Mouse (Mus musculus) gastrocnemius, postnatal 10 days (tissue): ENCODE data around the gene Stoml2. TPM values are rescaled to one million over a fixed set of nuclear protein-coding genes. Genes with fewer than 3 reads are reported as not detected.
"Not testable (repeated sequence)": the region's sequence is repeated elsewhere in the genome, so short reads cannot be mapped to it uniquely, and the experiment has no call there.

Experiments
- DNase-seq: peaks from one replicate; pipeline ENCODE4 v3.0.0; 2021; ENCODE audit warnings: mixed read lengths
- total RNA-seq, 2 experiments: library from RNA; stranded (reverse); gene quantifications; 2 replicates each; pipeline ENCODE4 v1.2.3; 2021

The Stoml2 gene
- total RNA-seq, 2 experiments from 2014 or later = 81.8 to 84.3 TPM

DNA sequence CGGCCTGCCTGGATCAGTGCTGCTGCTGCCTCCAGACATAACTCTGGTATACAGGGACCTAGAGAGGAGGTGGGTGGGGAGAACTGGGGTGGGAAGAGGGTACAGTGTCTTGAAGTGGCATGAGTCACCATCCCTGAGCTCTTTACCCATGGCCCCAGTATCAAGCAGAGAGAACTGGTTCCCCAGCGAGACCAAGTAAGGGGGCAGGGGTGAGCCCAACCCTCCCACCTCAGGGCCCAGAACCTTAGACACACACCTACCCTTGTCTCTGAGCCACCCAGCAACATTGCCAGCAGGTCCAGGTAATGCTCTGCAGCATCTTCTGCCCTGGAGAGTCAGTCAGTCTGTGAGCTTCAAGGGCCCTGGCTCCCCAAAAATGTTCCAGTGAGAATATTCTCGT lies 26.6 kb downstream of the Stoml2 start:
- no peak for DNase-seq

DNA sequence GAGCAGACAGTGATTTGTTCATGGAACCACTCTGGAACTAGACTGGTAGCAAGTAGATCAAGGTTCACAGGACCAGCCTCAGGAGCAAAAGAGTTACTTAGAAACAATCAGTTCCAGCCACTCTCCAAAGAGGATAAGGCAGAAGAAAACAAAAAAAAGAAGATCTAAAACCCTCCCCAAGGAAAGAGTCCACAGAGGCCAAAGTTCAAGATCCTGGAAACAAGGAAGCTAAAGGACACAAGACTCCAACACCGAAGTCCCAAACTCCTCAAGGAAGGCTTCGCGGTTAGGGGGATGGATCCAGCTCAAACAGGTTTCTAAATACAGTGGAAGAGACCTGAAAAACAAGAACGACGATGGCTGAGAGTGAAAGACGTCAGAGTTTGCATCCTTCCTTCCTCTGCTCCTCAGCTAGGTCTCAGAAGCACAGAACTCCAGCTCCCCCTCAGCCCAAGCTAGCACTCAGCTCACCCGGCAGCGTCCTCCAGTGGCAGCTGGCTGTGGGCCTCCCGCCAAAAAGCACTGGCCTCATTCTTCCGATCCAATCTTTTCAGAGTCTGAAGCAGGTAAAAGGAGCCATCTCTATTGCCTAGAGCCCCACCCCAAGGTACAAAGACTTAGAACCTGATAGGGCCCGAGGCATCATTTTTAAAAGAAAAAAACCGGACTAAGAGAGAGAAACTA lies 28.6 kb downstream of the Stoml2 start:
- DNase-seq = peak; percentile 31

DNA sequence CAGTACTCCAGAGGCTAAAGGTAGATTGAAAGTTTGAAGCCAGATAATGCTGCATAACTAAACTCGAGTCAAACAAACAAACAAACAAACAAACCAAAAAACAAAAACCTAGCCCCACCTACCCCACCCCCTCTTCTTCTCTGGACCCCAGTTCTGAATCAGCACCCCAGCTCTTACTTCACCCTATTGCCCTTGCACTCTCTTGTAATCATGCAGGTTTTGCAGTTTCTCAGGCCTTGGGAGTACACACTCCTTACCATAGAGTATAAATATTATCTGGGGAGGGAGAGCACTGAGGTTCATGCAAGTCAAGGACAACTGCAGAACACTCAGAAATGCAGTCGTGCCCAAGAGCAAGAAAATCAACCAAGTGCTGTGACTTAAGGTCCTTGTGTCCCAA lies 30.2 kb downstream of the Stoml2 start:
- no peak for DNase-seq

DNA sequence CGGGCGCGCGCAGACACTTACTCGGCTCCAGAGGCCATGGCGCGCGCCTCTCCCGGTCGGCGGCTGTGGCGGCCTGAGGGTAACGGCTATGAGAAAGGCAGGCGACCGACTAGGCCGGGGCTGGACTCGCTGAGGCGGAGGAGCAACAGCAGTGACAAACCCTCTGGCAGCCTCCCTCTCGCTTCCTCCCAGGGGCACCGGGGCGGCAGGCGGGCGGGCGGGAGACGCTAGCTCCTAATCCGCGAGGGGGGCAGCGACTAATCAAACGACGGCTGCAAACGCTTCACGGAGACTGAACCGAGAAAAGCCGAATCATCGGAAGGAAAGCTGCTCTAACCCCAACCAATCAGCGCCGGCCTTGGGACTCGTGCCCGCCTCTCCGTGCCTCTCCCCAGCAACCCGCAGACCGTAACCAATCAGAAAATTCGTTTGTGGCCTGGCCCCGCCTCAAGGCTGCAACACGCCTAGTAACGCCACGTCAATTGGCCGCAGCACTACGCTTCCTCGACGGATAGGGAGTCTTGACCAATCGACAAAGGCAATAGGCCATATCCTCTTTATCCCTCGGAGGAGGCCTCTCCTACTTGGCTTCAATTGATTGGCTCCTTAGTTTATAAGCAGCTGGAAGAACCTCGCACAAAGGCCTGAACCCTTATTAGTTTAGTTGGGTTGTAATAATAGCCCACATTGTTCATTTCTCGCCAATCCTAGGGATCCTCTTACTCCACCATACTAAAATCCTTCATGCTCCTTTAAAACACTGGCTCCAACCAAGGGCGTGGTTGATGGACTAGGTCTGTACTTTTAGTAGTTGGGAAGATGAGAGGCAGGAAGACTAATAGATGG lies 31.1 kb downstream of the Stoml2 start, which contains the start of gene Vcp:
Vcp (minus strand) TSS at position 367 of the 846 bp plus-strand sequence.
- DNase-seq = peak; percentile 99

DNA sequence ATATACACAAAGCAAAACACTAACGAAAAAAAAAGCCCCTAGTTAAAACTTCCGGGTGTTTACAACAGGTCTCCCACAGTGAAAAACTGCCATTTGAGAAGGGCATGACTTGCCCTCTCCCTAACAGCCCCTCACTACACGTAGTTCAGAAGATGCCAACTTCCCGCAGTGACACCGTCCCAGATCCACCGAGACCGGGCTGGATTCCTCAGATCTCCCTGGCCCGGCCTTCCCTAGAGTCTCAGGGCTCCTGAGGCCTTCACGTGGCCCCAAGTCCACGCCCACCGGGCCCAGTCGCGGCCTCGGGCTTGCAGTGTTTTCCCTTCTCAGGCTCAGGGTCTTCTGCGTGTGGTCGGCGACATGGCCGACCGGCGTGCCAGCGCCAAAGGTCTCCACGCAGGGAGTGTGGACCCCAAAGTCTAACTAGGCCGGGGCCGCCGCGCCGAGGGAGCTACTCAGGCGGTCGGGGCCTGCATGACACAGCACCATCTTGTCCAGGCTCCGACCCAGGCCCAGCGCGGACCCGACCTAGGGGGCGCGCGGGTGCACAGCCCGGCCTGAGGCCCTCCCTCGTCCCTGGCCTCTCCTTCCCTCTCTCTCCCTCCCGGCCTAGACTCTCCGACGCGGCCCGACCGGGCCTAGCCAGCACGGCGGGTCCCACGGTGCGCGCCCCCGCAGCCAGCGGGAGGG lies 31.9 kb downstream of the Stoml2 start:
- DNase-seq = peak; percentile 66

DNA sequence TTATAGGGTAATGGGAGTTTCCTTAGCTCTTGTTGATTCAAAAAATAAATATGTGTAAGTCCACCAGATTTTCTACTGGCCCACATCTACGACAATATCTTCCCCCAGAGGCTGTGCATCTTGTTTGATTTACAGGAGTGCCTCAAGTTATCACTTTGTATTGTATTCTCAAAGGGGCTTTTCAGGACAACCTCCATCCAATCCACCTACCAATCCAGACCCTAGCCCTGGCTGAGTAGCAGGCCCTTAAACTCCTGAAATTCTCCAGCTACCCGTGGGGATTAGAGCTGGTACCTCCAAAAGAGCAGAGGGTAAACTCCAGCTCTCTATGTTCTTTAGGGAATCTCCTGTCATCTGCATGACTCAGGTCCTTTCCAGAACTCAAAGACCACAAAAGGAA lies 33.5 kb downstream of the Stoml2 start:
- no peak for DNase-seq

DNA sequence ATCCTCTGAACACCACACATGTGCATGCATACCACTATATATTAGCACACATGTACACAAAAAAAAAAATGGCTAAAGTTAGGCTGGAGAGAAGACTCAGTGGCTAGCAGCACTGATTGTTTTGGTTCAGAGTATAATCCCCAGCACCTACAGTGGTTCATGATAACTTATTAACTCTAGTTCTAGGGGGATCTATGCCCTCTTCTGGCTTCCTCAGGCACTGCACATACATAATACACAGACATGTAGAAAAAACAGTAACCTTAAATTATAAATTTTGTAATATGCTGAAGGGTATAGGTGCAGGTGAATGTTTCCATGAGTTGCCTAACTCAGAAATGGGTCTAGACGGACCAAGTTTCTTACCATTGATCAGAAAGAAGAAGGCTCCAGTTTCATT lies 43.2 kb downstream of the Stoml2 start:
- no peak for DNase-seq

DNA sequence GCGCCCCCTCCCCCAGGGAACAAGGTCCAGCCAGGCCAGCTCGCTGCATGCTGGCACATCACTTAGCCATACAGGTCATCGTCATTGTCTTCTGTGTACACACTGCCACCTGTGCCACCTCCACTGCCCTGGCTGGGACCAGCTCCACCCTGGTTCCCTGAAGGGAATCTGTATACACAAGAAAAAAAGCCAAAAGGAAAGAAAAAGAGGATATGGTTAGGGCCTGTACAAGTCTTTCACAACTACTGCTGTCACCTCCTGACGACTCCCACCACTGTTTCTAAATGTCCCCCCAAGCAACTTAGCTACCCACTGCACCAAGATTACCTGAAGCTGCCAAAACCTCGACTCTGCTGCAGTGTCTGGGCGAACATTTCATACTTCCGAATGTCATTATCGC lies 51.0 kb downstream of the Stoml2 start:
- not testable (repeated sequence) for DNase-seq

DNA sequence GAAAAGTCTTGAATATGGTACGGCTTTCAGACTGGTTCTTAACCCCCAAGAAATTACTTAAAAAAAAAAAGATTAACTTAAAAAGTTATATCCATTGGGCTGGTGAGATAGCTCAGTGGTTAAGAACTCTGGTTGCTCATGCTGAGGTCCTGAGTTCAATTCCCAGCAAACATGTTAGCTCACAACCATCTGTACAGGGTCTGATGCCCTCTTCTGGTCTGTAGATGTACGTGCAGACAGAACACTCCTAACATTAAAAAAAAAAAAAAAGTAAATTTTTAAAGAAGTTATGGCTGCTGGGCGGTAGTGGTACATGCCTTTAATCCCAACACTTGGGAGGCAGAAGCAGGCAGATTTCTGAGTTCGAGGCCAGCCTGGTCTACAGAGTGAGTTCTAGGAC lies 53.4 kb downstream of the Stoml2 start:
- DNase-seq = no peak

Other genes with a start within 250 kb of the Stoml2 start
- gene Fam205a1, start 177.8 kb downstream of the Stoml2 start, total RNA-seq = not detected
- gene Gm12394, start 174.9 kb downstream of the Stoml2 start, total RNA-seq = not detected
- gene Fam205c, start 157.5 kb downstream of the Stoml2 start, total RNA-seq = under 1 TPM; 0.38 to 0.63 TPM
- gene Phf24, start 115.0 kb downstream of the Stoml2 start, total RNA-seq = 1 to 10 TPM in 1 of 2 experiments, under 1 TPM in 1; 0.78 to 1.3 TPM
- gene Dnajb5, start 81.9 kb downstream of the Stoml2 start, total RNA-seq = 100 to 1,000 TPM; 114 to 122 TPM
- gene 1700022I11Rik, start 62.1 kb downstream of the Stoml2 start, total RNA-seq = not detected
- 100 to 1,000 TPM; 270 to 274 TPM for gene Vcp, start 31.2 kb downstream of the Stoml2 start, total RNA-seq
- gene Fancg, start 21.2 kb downstream of the Stoml2 start, total RNA-seq = 1 to 10 TPM; 2.9 to 5.0 TPM
- gene Pigo, start 5.9 kb downstream of the Stoml2 start, total RNA-seq = 1 to 10 TPM; 7.6 to 9.6 TPM
- 10 to 100 TPM; 19.3 to 23.7 TPM for gene Fam214b, start 14.5 kb upstream of the Stoml2 start, total RNA-seq
- 1 to 10 TPM; 5.0 to 7.1 TPM for gene Unc13b, start 27.2 kb upstream of the Stoml2 start, total RNA-seq
- under 1 TPM; 0.05 to 0.11 TPM for gene Atp8b5, start 235.4 kb upstream of the Stoml2 start, total RNA-seq